Mouse (Mus musculus): ENCODE results near the gene Tmem114. TPM values are rescaled to one million over a fixed set of nuclear protein-coding genes. Genes with fewer than 3 reads are reported as not detected.

Gene Tmem114
- polyA plus RNA-seq, 1 experiment from 2014 or later = not detected

DNA sequence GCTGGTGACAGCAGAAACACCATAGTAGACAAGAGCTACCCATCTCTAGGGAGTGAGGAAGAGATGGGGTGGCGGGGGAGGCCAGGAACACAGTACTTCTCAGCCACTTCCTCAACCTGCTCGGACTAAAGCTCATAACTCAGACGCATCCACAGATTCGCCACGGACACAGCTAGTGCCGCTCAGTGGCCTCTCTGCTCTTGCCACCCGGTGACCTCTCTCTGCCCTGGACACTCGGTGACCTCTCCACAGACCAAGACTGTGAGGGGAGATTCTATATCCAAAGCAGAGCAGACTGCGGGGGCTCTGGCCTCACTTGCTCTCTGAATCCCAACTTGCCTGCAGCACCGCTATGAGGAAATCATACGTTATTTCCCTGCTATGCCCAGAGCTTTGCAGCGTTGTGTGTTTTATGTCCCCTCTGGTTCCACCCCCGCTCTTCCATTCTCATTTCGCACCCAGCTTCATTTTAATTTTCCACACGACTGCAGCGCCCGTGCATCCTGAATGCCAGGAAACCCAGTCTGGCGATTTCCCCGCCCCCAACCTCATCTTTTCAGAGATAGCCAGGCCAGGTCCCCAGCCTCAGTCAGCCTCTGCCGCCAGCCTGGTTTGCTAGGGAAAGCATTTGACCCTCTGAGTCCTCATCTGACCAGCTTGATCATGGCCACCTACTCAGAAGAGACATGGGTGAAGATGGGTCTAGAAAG lies 7.8 kb downstream of the Tmem114 start:
- H3K4me1 ChIP-seq (ENCODE audit: control insufficient read depth, insufficient read depth, low read length) = no peaks in the 10 kb centered on the region
- no peak overlapping the region for H3K4me3 ChIP-seq (ENCODE audit: low read depth, low read length)
- no peak for ATAC-seq (ENCODE audit: insufficient read depth, low FRiP score, low TSS enrichment)
- no peaks in the 10 kb centered on the region for H3K9me3 ChIP-seq (ENCODE audit: control insufficient read depth, low read length)
- 66% methylated on average over 20 of the region's 20 CpGs for WGBS
- no peak overlapping the region for H3K4me2 ChIP-seq (ENCODE audit: low read depth)
- H3K27me3 ChIP-seq (ENCODE audit: control insufficient read depth, insufficient read depth, low read length) = no peaks in the 10 kb centered on the region
- H3K27ac ChIP-seq (ENCODE audit: low read depth, low read length) = no peak overlapping the region
- no peaks in the 10 kb centered on the region for H3K36me3 ChIP-seq (ENCODE audit: control insufficient read depth, insufficient read depth, low read length)
- H3K9ac ChIP-seq (ENCODE audit: low read length) = no peak overlapping the region; the same call in 1 of the 2 replicates
- DNase-seq (ENCODE audit: low spot score) = peak; percentile 34

DNA sequence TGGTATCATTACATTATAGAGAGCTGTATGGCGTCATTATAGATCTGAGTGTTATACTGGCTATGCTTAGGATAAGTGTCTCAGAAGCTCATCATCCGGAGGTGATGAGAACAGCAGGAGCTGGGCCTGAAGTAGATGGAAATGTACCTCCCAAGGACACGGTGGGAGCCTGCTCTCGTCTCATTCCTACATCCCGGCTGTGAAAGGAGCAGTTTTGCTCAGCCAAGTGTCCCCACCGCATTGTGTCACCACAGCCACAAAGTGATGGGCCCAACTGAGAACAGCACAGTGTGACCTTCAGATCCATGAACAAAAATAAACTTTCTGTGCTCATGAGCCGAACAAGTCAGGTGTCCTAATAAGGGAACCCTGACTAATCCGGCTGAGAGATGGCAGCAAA lies 8.9 kb downstream of the Tmem114 start:
- Histone ChIP-seq H3K9ac (ENCODE audit: low read length) (no peak overlapping the region), H3K4me3 (ENCODE audit: low read depth, low read length) (no peak overlapping the region), H3K4me2 (ENCODE audit: low read depth) (no peak overlapping the region), H3K27ac (ENCODE audit: low read depth, low read length) (no peak overlapping the region), H3K4me1 (ENCODE audit: control insufficient read depth, insufficient read depth, low read length) (no peaks in the 10 kb centered on the region), H3K27me3 (ENCODE audit: control insufficient read depth, insufficient read depth, low read length) (no peaks in the 10 kb centered on the region; the same call in 1 of the 2 replicates), H3K36me3 (ENCODE audit: control insufficient read depth, insufficient read depth, low read length) (no peaks in the 10 kb centered on the region), H3K9me3 (ENCODE audit: control insufficient read depth, low read length) (no peaks in the 10 kb centered on the region)
- ATAC-seq (ENCODE audit: insufficient read depth, low FRiP score, low TSS enrichment) = no peak
- no peak for DNase-seq (ENCODE audit: low spot score)
- 87% methylated on average over 8 of the region's 8 CpGs for WGBS

DNA sequence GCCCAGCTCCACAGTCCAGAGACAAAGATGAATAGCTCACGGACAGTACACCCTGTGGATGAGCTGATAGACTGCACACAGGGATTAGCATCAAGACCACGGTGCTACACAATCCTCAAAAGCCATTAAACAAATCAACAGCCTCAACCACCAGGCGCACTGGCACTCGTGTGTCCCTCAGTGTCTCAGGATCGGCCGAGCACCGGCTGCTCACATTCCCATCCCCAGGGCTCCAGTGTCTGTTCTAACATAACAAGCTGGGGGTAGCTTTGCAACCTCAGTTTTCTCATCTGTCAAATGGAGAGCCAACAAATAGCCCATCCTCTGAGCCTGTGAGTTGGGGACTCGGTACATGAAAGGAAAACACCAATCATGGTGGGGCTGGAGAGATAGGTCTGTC lies 11.5 kb downstream of the Tmem114 start:
- no peaks in the 10 kb centered on the region for H3K9me3 ChIP-seq (ENCODE audit: control insufficient read depth, low read length)
- 73% methylated on average over 8 of the region's 8 CpGs for WGBS
- H3K4me3 ChIP-seq (ENCODE audit: low read depth, low read length) = no peak overlapping the region
- H3K27me3 ChIP-seq (ENCODE audit: control insufficient read depth, insufficient read depth, low read length) = no peaks in the 10 kb centered on the region; the same call in 1 of the 2 replicates
- no peak for ATAC-seq (ENCODE audit: insufficient read depth, low FRiP score, low TSS enrichment)
- no peak overlapping the region for H3K9ac ChIP-seq (ENCODE audit: low read length)
- no peak for DNase-seq (ENCODE audit: low spot score)
- H3K27ac ChIP-seq (ENCODE audit: low read depth, low read length) = no peak overlapping the region
- H3K36me3 ChIP-seq (ENCODE audit: control insufficient read depth, insufficient read depth, low read length) = no peaks in the 10 kb centered on the region
- no peaks in the 10 kb centered on the region for H3K4me1 ChIP-seq (ENCODE audit: control insufficient read depth, insufficient read depth, low read length)
- no peak overlapping the region for H3K4me2 ChIP-seq (ENCODE audit: low read depth)

DNA sequence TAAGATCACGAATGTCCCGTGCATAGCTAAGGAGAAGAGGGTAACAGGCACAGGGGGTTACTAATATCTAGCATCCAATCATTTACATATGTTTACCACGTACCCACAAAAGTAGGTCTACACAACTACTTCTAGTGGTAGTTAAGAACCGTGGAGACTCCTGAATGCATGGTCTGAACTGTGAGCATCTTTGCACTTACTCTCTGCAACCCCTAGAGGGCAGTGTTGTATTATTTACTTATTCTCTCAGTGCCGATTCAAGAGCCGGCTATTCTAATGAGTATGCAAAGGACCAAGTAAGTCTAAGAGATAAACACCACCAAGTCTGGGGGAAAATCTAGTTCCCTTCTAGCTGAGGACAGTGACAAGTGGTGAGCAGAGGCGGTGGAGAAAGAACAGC lies 12.7 kb downstream of the Tmem114 start:
- H3K4me1 ChIP-seq (ENCODE audit: control insufficient read depth, insufficient read depth, low read length) = no peaks in the 10 kb centered on the region
- DNase-seq (ENCODE audit: low spot score) (peak; percentile 49), ATAC-seq (ENCODE audit: insufficient read depth, low FRiP score, low TSS enrichment) (peak; percentile 66)
- no peak overlapping the region for H3K9ac ChIP-seq (ENCODE audit: low read length)
- H3K9me3 ChIP-seq (ENCODE audit: control insufficient read depth, low read length) = no peaks in the 10 kb centered on the region
- H3K27me3 ChIP-seq (ENCODE audit: control insufficient read depth, insufficient read depth, low read length) = no peaks in the 10 kb centered on the region; the same call in 1 of the 2 replicates
- H3K36me3 ChIP-seq (ENCODE audit: control insufficient read depth, insufficient read depth, low read length) = no peaks in the 10 kb centered on the region
- H3K4me2 ChIP-seq (ENCODE audit: low read depth) = no peak overlapping the region
- 12% methylated on average over 7 of the region's 7 CpGs for WGBS
- no peak overlapping the region for H3K4me3 ChIP-seq (ENCODE audit: low read depth, low read length)
- no peak overlapping the region for H3K27ac ChIP-seq (ENCODE audit: low read depth, low read length)

DNA sequence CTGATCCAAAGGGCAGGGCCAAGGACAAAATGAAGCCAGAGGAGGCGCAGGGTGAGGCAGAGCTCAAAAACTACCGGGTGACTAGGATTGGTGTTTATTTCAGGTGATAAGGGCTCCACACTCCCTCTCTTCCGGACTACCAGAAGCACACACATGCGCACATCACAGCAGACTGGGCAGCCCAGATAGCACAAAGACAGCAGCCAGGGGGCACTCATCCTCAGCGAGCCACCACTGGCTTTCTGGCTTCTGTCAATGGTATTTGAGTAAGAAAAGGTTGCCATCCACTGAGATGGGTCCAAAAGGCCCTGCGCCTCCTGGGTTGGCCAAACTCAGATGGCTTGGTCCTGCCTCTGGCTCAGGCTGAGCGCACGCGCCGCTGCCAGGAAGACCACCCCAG lies 15.7 kb downstream of the Tmem114 start:
- H3K27ac ChIP-seq (ENCODE audit: low read depth, low read length) = no peak overlapping the region
- H3K9me3 ChIP-seq (ENCODE audit: control insufficient read depth, low read length) = no peaks in the 10 kb centered on the region
- no peaks in the 10 kb centered on the region; the same call in 1 of the 2 replicates for H3K27me3 ChIP-seq (ENCODE audit: control insufficient read depth, insufficient read depth, low read length)
- H3K9ac ChIP-seq (ENCODE audit: low read length) = no peak overlapping the region
- no peak overlapping the region for H3K4me3 ChIP-seq (ENCODE audit: low read depth, low read length)
- no peaks in the 10 kb centered on the region for H3K4me1 ChIP-seq (ENCODE audit: control insufficient read depth, insufficient read depth, low read length)
- WGBS = 33% methylated on average over 10 of the region's 10 CpGs
- ATAC-seq (ENCODE audit: insufficient read depth, low FRiP score, low TSS enrichment) (peak; percentile 24; the same call in 1 of the 2 replicates), DNase-seq (ENCODE audit: low spot score) (peak; percentile 51)
- H3K36me3 ChIP-seq (ENCODE audit: control insufficient read depth, insufficient read depth, low read length) = no peaks in the 10 kb centered on the region
- H3K4me2 ChIP-seq (ENCODE audit: low read depth) = no peak overlapping the region

DNA sequence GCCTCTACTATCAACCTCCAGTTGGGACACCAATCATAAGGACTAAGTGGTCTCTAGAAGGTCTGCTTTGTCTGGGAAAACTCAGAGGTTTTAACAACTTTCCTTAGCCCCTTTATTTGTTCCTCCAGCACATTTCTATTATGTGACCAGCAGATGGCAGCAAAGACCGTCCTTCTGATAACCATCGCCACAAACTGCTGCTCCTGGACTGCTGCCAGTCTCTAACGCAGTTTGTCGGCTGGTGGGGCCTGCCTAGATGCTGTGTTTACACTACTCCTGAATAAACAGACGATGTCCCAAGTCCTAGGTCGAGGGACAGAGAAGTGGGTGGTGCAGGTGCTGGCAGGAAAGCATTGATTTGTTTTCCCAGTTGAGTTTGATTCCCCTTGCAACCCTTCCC lies 18.2 kb downstream of the Tmem114 start:
- Histone ChIP-seq H3K9ac (ENCODE audit: low read length) (no peak overlapping the region), H3K27ac (ENCODE audit: low read depth, low read length) (no peak overlapping the region), H3K36me3 (ENCODE audit: control insufficient read depth, insufficient read depth, low read length) (no peaks in the 10 kb centered on the region), H3K4me2 (ENCODE audit: low read depth) (no peak overlapping the region), H3K27me3 (ENCODE audit: control insufficient read depth, insufficient read depth, low read length) (no peaks in the 10 kb centered on the region; the same call in 1 of the 2 replicates), H3K4me1 (ENCODE audit: control insufficient read depth, insufficient read depth, low read length) (no peaks in the 10 kb centered on the region), H3K4me3 (ENCODE audit: low read depth, low read length) (no peak overlapping the region), H3K9me3 (ENCODE audit: control insufficient read depth, low read length) (no peaks in the 10 kb centered on the region)
- peak; percentile 29; the same call in 1 of the 2 replicates for ATAC-seq (ENCODE audit: insufficient read depth, low FRiP score, low TSS enrichment)
- 3% methylated on average over 6 of the region's 6 CpGs for WGBS
- peak; percentile 73 for DNase-seq (ENCODE audit: low spot score)

DNA sequence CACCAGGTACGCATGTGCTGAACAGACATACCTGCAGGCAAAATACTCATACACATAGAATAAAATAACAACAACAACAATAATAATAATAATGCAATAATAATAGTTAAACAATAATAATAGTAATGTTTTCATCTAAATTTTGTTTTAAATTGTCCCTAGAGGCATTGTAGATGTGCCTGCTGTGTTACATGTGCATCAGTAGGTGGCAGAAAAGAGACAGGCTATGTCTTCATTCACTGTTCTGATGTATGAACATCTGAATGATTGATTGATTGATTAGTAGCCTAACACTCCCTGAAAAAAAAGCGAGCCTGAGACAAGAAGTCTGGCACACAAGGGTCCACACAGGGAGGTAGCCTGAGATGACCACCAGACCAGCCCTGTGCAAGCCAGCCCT lies 22.3 kb downstream of the Tmem114 start:
- ATAC-seq (ENCODE audit: insufficient read depth, low FRiP score, low TSS enrichment) = no peak
- 77% methylated on average over 2 of the region's 2 CpGs for WGBS
- no peaks in the 10 kb centered on the region for H3K9me3 ChIP-seq (ENCODE audit: control insufficient read depth, low read length)
- no peaks in the 10 kb centered on the region for H3K27me3 ChIP-seq (ENCODE audit: control insufficient read depth, insufficient read depth, low read length)
- H3K27ac ChIP-seq (ENCODE audit: low read depth, low read length) = no peak overlapping the region
- no peak overlapping the region for H3K4me3 ChIP-seq (ENCODE audit: low read depth, low read length)
- no peak for DNase-seq (ENCODE audit: low spot score)
- H3K4me2 ChIP-seq (ENCODE audit: low read depth) = no peak overlapping the region
- H3K36me3 ChIP-seq (ENCODE audit: control insufficient read depth, insufficient read depth, low read length) = no peaks in the 10 kb centered on the region
- H3K4me1 ChIP-seq (ENCODE audit: control insufficient read depth, insufficient read depth, low read length) = no peaks in the 10 kb centered on the region
- H3K9ac ChIP-seq (ENCODE audit: low read length) = no peak overlapping the region

DNA sequence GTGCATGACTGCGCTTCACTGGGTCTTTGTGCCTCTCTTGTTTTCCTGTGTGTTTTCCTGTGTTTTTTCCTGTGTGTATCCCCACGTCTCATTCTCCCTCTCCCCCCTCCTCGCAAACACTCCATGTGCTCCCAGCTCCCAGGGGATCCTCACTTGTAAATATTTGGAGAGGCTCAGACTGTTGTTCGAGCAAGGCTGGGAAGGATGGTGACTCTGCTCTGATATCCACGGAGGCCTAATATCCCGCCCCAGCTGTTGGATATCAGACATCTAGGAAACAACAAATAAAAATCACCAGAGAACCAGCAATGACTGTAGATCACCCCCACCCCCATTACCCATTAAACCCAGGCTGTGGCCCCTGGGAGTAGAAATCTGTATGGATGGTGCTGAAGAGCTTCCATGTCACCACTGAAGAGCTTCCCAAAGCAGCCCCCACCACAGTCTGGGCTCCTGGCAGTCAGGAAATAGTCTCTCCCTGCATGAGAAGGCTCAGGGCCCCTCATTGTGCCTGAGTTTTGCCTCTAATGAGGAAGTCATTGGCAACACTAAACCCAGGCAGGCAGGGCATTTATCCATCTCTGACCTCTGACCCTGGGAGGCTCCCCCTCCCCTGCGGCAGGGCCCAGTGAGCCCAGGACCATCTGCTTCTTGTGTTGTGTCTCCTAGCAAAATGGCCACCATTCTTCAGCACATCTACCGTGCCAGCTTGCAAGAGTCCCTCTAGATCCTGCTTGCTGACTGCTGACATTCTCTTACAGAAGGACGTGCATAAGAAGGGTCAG lies 23.6 kb downstream of the Tmem114 start:
- H3K9ac ChIP-seq (ENCODE audit: low read length) = no peak overlapping the region
- H3K9me3 ChIP-seq (ENCODE audit: control insufficient read depth, low read length) = no peaks in the 10 kb centered on the region
- WGBS = 54% methylated on average over 9 of the region's 9 CpGs
- H3K4me3 ChIP-seq (ENCODE audit: low read depth, low read length) = no peak overlapping the region
- no peaks in the 10 kb centered on the region for H3K27me3 ChIP-seq (ENCODE audit: control insufficient read depth, insufficient read depth, low read length)
- no peak overlapping the region for H3K27ac ChIP-seq (ENCODE audit: low read depth, low read length)
- no peak for ATAC-seq (ENCODE audit: insufficient read depth, low FRiP score, low TSS enrichment)
- H3K4me1 ChIP-seq (ENCODE audit: control insufficient read depth, insufficient read depth, low read length) = no peaks in the 10 kb centered on the region
- no peak for DNase-seq (ENCODE audit: low spot score)
- H3K36me3 ChIP-seq (ENCODE audit: control insufficient read depth, insufficient read depth, low read length) = no peaks in the 10 kb centered on the region
- no peak overlapping the region for H3K4me2 ChIP-seq (ENCODE audit: low read depth)

DNA sequence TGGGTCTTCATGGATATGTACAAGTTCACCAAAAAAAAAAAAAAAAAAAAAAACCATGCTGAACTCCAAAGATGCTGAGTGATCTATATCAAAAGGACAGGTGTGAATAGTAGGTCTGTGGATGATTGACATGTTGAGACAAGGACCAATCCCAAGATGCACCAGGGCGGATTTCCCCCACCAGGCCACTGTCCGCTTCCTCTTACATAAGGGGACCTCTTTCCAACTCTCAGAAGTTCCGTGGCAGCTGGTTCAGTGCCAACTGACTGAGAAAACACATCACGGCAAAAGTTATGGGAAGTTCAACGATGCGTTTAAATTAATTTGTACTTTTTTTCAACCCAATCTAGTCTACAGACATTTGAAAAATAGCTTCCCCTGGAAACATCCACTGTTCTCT lies 25.1 kb downstream of the Tmem114 start:
- H3K9me3 ChIP-seq (ENCODE audit: control insufficient read depth, low read length) = no peaks in the 10 kb centered on the region
- no peaks in the 10 kb centered on the region for H3K27me3 ChIP-seq (ENCODE audit: control insufficient read depth, insufficient read depth, low read length)
- DNase-seq (ENCODE audit: low spot score) (no peak), ATAC-seq (ENCODE audit: insufficient read depth, low FRiP score, low TSS enrichment) (no peak)
- H3K4me2 ChIP-seq (ENCODE audit: low read depth) = no peak overlapping the region
- 91% methylated on average over 6 of the region's 6 CpGs for WGBS
- H3K4me3 ChIP-seq (ENCODE audit: low read depth, low read length) = no peak overlapping the region
- no peaks in the 10 kb centered on the region for H3K4me1 ChIP-seq (ENCODE audit: control insufficient read depth, insufficient read depth, low read length)
- H3K27ac ChIP-seq (ENCODE audit: low read depth, low read length) = no peak overlapping the region
- H3K36me3 ChIP-seq (ENCODE audit: control insufficient read depth, insufficient read depth, low read length) = no peaks in the 10 kb centered on the region
- no peak overlapping the region for H3K9ac ChIP-seq (ENCODE audit: low read length)

All from neural tube, embryonic 11.5 days (tissue).